Mouse (Mus musculus): ENCODE data around the gene Bend4.
A peak's percentile ranks its signal among the peaks of the same experiment; 100 is the strongest.

The Bend4 gene

GRCm38 (mm10) chr5:67427443-67428360 lies at the start of gene Bend4:
Gene Bend4, minus strand, starts transcription at chr5:67428310.
- ATAC-seq (ENCODE audit: insufficient number of reproducible peaks, low FRiP score, low TSS enrichment), result peak; percentile 67

GRCm38 (mm10) chr5:67473723-67474122 lies 45.6 kb upstream of the Bend4 start:
- no peak for ATAC-seq (ENCODE audit: insufficient number of reproducible peaks, low FRiP score, low TSS enrichment)

- no peak for ATAC-seq (ENCODE audit: insufficient number of reproducible peaks, low FRiP score, low TSS enrichment)
Observed at GRCm38 (mm10) chr5:67473094-67473493, 45.0 kb upstream of the Bend4 start.

GRCm38 (mm10) chr5:67466866-67467530 lies 38.9 kb upstream of the Bend4 start:
- no peak for ATAC-seq (ENCODE audit: insufficient number of reproducible peaks, low FRiP score, low TSS enrichment)

- ATAC-seq (ENCODE audit: insufficient number of reproducible peaks, low FRiP score, low TSS enrichment), result no peak
Observed at GRCm38 (mm10) chr5:67464899-67465298, 36.8 kb upstream of the Bend4 start.

DNA sequence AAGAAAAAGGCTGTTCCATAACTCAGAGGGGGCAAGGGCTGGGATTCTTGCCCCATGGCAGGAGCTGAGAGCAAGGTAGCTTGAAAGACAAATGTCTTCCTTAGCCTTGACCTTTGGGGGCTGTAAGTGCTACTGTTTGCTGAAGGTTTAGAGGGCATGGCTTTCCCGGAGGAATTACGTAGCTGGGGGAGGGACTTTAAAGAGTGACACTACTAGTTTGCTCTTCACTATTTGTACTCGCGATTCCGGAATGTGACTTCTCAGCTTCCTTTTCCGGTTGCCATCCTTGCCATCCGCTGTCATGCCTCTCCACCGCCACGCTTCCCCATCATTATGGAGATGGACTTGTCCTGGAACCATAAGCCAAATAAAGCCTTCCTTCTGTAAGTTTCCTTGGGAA lies 35.5 kb upstream of the Bend4 start:
- no peak for ATAC-seq (ENCODE audit: insufficient number of reproducible peaks, low FRiP score, low TSS enrichment)

GRCm38 (mm10) chr5:67462331-67462730 lies 34.2 kb upstream of the Bend4 start:
- ATAC-seq (ENCODE audit: insufficient number of reproducible peaks, low FRiP score, low TSS enrichment), result no peak

DNA sequence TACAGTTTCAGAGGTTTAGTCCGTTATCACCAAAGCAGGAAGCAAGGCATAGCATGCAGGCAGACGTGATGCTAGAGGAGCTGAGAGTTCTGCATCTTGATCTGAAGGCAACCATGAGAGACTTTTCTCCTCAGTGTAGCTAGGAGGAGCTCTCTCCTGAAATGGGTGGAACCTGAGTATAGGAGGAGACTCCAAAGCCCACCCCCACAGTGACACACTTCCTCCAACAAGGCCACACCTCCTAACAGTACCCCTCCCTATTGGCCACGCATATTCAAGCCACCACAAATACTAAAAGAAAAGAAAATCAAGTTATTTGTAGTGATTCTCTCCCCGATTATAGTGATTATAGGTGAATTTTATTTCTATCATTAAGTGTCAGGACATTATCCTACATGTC lies 28.7 kb upstream of the Bend4 start:
- no peak for ATAC-seq (ENCODE audit: insufficient number of reproducible peaks, low FRiP score, low TSS enrichment)

- no peak for ATAC-seq (ENCODE audit: insufficient number of reproducible peaks, low FRiP score, low TSS enrichment)
Observed at GRCm38 (mm10) chr5:67454282-67454681, 26.2 kb upstream of the Bend4 start.

GRCm38 (mm10) chr5:67449957-67450630 lies 22.0 kb upstream of the Bend4 start:
- no peak for ATAC-seq (ENCODE audit: insufficient number of reproducible peaks, low FRiP score, low TSS enrichment)

DNA sequence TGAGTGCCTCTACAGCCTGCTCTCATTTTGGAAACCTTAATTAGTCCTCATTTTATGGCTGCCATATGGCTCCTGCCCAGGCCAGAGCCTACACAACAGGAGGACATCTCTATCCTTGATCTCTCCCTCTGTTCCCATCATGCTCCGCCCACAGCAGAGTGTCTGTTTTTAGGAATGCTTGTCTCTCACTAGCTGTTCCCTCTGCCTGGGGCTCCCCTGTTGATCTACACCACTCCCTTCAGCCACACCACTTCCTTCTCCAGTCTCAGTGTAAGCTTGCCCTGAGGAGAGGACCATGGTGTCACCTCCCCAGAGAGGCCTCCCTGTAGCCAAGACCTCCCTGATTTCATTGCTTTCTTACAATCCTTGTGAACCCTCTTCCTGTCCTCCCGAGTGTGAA lies 18.4 kb upstream of the Bend4 start:
- 0 out of 2 replicates have a peak, but pooled peaks have one; percentile 46 for ATAC-seq (ENCODE audit: insufficient number of reproducible peaks, low FRiP score, low TSS enrichment)

DNA sequence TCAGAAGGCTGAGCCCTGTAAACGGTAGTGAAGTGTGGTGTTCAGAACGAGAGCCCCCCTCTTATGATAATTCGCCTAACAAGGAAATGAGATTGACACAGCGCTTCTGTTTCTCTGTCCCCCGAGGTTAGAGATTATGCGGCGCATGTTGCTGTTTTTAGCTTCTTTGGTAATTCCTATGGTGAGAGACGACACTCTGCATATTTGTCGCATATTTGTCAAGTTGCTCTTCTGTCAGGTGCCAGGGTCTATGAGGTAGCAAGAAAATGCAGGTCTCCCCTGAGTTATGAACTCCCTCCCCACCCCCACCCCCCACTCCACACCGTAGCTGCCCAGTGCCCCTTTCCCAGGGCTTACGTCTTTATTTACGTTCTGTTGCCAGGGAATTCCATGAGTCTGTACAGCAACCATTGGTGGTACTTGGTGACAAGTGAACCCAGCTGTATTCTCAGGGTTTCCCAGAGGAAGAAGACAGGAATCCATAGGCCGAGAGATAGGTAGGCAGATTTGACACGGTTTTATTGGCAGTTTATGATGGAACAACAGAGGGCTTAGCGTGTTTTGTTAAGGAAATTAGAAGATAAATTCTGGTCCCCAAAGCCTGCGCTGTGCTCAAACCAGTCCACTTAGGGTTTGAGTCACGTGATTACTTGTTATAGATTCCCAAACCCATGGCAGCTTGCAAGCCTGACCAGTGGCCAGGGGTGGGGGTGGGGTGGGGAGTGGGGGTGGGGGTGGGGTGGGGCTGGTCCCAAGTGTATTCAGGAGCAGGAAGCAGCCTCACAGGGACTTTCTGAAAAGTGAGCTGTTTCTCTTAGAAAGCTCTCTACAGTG lies 16.3 kb upstream of the Bend4 start:
- no peak for ATAC-seq (ENCODE audit: insufficient number of reproducible peaks, low FRiP score, low TSS enrichment)

DNA sequence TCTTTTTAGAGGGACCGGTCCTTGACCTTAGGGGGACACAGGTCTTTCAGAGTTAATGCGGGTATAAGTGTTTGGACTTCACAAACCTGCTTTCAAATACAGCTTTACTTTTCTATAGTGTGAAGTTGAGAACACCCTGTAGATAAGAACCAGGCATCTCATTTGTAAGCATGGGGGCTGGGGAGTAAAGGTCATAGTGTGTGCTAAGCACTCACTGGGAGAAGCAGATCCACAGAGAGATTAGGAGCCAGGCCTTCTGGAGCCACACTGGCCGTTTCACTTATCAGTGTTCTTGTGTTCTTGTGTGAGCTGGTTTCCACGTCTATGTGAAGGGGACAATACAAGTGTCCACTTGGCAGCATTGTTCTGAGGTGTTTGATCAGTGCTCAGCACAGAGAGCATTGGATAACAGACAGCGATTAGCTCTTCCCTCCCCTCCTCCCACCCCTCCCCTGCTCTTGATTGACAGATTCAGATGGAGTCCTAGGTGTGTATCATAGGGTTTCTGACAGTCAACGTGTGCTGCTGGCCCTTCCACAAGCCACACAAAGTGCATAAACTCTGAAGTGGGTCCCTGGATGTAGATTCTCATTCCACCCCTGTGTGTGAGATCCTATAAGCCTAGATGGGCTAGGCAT lies 14.8 kb upstream of the Bend4 start:
- ATAC-seq (ENCODE audit: insufficient number of reproducible peaks, low FRiP score, low TSS enrichment), result no peak

- no peak for ATAC-seq (ENCODE audit: insufficient number of reproducible peaks, low FRiP score, low TSS enrichment)
Observed at GRCm38 (mm10) chr5:67440563-67440962, 12.5 kb upstream of the Bend4 start.

GRCm38 (mm10) chr5:67437403-67437802 lies 9.3 kb upstream of the Bend4 start:
- ATAC-seq (ENCODE audit: insufficient number of reproducible peaks, low FRiP score, low TSS enrichment), result no peak

DNA sequence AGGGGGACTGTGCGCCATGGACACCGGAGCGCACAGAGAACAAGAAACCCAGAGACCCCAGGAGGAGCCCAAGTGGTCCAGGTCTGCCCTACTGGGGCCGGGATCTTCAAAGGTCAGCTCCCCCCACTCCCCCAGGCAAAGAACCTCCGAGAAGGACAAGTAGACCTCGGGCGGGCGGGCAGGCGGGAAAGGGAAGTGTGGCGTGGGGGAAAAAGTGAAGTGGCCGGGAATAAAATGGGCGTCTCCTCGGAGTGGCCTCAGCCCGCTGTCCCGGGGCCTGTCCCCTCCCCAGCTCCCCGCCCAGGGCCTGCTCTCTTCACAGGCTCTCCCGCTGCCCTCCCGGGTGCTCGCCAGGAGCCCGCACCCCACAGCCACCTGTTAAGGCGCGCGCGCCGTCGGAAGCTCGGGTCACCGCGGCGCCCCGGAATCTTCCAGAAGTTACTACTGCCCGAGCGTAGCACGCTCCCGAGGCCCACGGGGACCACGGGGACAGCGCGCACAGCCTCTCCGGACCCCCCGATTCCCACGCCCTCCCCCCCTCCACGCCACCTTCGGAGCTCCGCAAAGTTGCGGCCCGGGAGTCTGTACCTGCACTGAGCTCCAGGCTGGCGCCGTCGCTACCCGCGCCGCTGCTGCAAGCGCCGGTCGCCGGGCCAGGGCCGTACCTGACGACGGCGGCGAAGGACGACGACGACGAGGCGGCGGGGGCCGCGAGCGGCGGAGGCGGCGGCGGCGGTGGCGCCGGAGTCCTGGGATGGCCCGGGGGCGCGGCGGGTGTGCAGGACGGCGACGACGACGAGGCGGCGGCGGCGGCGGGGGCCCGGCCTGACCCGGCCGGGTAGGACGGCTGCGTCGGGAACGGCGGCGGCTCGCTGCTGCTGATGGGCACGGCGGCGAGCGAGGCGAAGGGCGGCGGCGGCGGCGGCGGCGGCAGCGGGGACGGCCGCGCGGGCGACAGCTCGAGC lies 1.4 kb downstream of the Bend4 start:
- ATAC-seq (ENCODE audit: insufficient number of reproducible peaks, low FRiP score, low TSS enrichment), result peak; percentile 19; the same call in 1 of the 2 replicates

DNA sequence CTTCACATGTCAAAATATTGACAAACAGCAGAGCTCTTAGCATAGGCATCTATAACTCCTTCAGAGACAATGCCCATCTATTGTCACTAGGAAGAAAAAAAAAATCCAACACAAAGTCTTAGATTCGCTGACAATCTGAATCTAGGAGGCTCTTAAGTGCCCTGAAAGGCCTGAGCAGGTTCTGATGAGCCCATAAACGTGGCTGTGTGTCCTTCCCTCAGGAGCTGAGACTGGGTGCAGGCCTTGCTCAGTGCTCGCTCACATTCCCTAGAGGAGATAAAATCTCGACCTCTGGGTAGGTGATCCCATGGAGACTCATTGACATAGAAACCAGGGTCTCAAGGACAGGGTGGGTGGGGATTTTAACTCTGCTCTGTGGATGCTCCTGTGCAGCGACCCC lies 2.1 kb downstream of the Bend4 start:
- ATAC-seq (ENCODE audit: insufficient number of reproducible peaks, low FRiP score, low TSS enrichment), result no peak

DNA sequence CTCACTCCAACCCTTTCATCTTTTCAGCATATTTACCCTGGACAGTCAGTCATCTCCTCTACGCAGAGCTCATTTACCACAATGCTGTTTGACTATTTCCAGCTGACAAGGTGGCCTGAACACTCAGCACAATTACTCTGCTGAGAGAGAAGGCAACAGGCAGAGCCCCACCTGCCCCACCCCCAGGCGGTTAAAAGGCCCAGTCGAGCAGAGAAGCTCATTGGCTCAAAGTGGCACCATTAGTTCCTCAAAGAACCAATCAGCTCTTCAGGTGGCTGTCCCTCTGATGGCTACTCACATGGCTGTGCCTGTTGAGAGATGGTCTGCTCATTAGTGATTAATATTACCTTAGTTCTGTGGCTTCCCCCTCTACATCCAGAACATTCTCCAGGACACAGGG lies 3.5 kb downstream of the Bend4 start:
- ATAC-seq (ENCODE audit: insufficient number of reproducible peaks, low FRiP score, low TSS enrichment), result no peak

DNA sequence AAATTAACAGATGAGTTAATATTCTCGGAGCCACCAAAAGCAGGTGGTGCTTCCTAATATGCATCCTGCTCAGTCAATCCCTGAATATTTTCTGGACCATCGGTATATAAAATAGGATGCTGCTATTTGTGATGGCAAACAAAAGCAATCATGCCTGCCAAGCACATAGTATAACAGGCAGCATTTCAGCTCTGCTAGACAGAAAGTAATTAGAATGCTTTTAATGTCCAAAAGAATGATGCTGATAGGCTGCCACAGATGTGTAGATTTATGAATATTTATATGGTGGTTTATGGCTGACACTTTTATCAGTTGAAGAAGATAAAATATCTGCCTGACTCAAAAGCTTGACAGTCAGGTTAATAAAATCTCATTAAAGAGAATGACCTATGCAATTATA lies 4.1 kb downstream of the Bend4 start:
- ATAC-seq (ENCODE audit: insufficient number of reproducible peaks, low FRiP score, low TSS enrichment), result no peak

Measured in cerebellum, adult (tissue).